Mouse (Mus musculus) cerebellum, adult 9-11 months (tissue): Measurements from ENCODE around the gene Rasa2.
"Not testable (repeated sequence)": the region's sequence is repeated elsewhere in the genome, so short reads cannot be mapped to it uniquely, and the experiment has no call there.

Experiments used
- DNase-seq: peaks from one replicate; pipeline ENCODE4 v3.0.0; 2022

Gene Rasa2

DNA sequence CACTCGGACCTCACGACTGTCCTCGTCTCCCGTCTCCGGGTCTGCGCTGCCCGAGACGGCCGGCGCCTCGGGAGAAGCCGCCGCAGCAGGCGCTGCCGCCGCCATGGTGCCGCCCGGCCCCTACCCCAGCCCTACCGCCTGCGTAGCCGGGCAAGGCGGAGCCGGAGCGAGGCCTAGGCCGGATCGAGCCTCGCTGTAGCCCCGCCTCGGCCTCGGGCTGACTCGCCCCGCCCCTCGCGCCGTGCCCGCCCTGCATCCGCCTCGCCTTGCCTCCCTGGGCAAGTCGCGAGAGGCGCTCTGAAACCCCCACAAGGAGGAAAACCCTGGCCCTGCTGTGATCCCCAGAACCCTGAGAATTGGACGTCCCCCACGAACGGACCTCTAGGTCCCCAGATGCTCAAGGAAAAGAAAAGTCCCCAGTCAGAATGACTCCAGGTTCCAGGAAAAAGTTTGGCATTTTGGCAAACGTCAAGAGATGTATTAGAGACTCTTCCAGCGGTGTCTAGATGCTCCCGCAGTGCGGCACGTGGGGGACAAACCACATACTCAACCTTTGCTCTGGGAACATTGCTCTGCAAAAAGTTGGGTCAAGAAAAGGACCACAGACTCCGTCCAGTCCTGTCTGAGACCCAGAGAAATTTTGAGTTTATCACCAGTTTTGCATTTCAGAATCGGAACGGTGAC is at the start of gene Rasa2:
TSS of gene Rasa2 (minus strand) at position 229 of the 684 bp plus-strand sequence.
- peak; percentile 90 for DNase-seq

DNA sequence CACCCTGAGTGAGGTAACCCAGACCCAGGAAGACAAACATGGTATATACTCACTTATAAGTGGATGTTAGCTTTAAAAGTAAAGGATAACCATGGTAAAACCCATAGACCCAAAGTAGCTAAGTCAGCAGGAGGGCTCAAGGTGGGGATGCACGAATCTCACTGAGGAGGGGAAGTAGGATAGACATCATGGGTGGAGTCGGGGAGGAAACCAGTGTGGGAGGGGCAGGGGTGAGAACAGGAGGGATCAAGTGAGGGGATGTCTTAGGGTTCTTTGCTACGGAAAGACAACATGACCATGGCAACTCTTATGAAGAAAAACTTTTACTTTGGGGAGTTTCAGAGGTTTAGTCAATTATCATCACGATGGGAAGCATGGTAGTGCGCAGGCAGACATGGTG is 47.2 kb upstream of the Rasa2 start:
- DNase-seq, result no peak

DNA sequence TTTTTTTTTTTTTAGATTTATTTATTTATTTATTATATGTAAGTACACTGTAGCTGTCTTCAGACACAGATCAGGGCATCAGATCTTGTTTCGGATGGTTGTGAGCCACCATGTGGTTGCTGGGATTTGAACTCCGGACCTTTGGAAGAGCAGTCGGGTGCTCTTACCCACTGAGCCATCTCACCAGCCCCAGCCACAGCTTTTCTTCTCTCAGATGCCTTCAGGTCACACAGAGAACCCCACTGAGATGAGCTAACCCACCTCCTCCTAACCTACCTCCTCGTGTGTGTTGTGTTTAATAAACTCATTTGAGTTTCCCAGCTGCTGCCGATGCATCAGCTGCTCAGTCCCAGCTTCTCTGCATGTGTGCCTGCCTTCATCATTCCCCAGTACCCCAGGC is 46.3 kb upstream of the Rasa2 start:
- not testable (repeated sequence) for DNase-seq

DNA sequence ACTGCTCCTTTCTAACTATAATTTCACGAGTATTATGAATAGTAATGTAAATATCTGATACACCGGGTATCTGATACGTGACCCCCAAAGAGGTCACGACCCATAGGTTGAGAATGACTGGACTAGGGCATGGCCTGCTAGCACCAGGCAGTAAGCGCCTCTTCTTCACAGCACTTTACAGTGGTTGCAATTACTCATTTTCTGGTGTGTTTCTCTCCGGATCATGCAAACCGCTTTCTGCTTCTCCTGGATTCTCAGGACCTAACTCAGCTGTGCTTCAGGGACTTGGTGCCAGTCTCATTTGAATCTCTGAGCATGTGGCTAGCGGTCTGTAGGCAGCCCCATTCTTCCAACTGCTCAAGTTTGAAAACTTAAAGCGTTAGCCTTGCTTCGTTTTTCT is 45.3 kb upstream of the Rasa2 start:
- DNase-seq, result no peak

DNA sequence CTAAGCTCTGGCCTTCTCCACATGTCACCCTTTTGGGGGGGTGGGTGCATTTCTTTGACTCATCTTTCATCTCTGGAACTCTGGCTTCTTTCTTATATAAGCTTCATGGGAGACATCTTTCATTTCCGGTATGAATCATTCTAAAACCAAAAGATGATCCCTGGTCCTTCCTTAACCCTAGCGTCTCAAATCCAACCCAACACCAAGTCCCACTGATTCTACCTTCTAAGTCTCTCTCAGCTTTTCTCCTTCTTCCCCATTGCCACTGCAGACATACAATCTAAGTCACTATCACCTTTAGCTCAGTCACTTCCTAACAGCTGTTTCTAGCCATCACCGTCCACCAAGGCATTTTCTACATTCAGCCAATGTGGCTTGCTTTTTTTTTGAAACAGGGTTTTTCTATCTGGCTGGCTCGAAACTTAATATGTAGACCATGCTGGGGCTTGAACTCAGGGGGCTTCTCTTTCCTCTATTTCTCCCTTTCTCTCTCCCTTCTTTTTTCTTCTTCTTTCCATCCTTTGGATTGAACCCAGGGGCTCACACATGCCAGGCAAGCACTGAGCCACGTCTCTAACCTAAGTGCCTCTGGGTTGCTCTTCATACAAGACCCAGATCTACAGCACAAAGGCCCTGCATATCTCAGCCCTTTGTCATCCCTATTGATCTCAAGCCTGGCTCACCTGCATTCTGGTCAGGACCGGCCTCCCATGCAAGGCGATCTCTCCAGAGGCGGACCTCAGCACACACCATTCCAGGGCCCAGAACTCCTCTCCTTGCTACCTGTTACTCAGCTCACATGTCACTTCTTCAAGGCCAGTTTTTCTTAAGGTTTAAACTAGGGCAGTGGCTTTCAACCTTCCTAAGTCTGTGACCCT is 44.6 kb upstream of the Rasa2 start:
- no peak for DNase-seq

DNA sequence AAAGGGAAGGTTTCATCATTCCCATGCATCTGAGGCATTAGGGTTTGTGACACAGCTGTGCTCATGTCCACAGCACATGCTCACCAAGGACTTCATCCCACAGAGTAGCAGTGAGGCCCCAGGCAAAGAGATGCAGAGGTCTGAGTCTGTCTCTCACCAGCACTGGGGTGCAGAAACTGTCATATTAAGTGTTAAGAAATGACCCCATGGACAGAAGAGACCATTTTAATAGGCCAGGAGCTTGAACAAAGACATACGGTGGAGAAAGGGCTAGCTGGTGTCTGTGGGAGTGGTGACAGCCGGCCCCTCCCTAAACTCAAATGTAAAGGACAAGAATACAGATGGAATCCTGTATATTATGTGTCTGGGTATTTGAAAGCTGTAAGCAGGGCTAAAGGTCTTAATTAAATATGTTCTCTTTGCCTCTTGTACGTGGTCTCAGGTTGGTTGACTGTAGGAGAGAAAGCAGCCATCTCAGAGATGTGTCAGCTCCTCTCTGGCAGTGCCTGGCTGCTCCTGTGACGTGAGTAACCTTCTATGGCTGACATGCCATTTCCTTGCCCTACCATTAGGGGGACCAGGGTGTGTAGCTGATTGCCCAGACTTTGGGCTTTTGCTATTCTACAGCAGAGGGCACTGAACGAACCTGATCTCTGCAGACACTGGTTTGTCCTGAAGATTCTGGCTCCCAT is 43.8 kb upstream of the Rasa2 start:
- DNase-seq, result peak; percentile 70

DNA sequence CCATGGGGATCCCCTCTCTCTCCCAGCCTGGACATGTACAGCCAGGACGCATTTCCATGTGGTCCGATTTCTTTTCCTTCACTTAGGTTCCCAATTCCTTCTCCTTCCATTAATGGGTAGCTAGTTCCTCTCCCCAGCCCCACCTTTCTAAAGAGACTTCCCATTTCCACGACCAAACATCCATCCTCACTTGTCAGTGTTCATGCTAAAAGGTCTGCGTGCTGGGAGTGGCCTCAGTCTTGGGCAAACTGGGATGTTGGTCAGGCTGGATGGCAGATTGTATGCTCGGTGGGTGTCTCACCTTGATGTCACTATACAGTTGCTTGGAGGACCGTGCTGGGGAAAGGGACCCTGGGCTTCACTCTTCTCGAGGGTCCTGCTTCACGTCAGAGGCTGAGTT is 42.9 kb upstream of the Rasa2 start:
- no peak for DNase-seq

DNA sequence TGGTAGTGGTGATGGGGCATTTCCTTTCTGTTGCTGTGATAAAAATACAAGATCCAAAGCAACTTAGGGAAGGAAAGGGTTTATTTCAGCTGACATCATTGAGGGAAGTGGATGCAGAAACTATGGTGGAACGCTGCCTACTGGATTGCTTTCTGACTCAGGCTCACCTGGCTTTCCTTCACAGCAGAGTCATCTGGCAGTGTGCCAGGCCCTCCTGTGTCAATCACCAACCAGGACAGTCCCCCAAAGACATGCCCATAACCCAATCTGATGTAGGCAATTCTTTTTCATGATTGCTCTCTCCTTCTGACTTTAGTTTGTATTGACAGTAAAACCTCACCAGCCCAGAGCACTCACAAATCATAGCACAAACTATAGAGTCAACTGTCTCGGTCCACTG is 41.0 kb upstream of the Rasa2 start:
- no peak for DNase-seq

DNA sequence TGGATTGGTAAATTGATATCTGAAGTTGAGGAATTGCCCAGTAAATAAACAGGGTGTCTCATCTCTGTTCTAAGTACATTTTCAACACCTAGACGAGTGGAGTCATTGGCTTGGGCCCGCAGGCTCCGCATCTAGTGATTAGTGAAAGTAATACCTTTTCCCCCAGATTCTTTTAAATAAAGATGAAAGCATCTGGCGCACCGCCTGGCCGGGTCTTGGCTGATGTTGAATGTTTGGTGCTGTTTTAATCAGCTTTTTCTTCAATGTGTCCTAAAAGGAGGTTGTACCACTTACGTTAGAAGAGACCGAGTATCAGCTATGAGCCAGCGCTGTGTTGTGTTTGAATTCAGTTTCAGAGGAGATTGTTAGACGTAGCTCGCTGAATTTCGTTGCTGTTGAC is 39.8 kb upstream of the Rasa2 start:
- no peak for DNase-seq

DNA sequence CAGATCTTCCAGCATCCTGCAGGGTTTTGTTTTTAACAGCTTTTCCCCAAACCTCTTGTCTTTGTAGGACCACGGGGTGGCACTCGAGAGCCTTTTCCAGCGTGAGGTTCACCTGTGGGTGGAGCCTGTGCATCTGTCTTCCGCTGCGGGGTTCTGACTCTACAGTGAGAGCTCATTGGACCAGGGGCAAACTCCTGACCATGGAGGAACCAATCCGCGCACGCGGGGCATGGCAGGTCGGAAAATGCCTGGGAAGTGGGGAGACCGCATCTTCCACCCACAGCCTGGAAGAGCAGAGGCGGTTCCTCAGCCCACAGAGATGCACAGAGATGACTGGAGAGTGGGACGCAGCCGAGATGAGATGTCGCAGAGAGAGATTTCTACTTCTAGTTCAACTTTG is 38.5 kb upstream of the Rasa2 start:
- peak; percentile 97 for DNase-seq

DNA sequence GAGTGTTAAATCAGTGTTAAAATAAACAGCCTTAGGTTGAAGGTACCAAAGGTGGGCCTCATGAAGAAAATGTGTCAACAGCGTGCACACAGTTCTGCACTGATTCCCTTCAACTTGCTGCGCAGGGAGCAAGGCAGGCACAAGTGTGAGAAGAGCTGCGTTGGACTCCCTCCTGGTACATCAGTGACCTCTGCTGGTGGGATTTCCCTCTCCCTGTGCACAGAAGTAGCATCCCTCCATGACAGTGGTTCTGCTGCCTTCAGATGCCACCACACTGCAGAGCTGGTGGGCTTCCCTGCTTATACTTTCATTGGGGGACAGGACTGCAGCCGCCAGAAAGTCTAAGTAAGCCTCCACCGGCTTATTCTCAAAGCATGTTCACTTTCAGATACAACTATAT is 37.2 kb upstream of the Rasa2 start:
- peak; percentile 71 for DNase-seq

DNA sequence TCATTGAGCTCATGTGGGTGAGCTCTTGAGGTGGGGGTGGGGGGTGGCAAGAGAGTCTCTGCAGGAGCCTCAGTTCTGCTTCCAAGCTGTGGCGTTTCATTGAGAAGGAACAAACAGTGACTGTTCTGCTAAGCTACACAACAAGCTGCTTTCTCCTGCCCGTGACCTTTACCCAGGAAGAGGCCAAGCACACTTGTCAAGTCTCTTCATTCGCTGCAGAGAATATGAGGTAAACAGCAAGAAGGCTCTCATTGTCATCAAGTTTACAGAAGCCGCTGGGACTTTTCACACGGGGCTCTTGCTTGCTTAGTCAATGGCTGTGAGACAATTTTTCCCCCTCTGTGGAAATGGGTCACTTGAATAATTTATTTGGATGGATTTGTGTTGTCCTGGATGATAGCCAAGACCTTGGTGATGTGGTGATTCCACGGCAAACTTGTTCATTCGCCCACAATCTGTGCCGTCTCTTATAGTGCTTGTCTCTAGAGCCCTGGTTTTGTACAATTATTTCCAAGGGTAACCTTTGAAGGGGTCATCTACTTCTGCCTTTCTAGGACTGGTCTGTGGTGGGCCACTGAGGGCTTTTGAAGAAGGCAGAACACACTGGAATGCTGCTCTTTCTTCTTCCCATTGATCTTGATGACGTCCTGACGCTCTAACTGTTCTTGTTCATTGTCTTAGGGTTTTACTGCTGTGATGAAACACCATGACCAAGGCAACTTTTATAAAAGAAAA is 29.3 kb upstream of the Rasa2 start:
- no peak for DNase-seq

DNA sequence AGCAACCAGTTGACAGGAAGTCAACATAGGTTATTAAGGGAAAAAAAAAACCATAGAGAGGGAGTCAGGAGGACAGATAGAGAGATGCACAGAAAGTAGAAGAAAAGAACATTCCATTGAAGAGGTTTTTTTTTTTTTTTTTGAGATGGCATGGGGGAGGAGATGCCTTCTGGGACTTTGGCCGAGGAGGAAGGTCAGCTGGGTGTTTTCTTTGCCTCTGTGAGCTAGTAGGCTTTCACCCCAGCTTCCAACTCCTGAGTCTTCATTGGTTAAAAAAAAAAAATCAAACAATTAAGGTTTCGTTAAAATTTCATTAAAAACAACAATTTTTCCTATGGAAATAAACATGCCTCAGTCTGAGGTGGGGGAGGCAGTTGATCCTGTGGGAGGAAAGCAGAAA is 28.4 kb upstream of the Rasa2 start:
- no peak for DNase-seq

DNA sequence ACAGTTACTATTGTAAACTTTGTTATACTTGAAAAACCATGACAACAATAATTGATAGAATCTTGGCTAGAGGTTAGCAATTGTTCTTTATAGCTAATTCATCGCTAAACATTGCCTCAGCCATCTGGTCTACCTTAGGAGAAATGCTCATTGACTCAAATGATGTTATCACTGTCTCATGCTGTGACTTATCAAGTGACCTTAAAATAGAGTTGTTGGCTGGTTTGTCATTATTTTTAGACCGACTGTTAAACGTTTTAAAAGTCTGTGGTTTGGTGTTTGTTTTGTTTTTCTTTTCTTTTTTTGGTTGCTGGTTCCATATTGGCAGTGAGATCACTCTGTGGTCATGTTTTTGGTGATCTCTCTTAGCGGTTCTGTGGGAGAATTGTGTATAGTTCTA is 22.1 kb upstream of the Rasa2 start:
- no peak for DNase-seq

DNA sequence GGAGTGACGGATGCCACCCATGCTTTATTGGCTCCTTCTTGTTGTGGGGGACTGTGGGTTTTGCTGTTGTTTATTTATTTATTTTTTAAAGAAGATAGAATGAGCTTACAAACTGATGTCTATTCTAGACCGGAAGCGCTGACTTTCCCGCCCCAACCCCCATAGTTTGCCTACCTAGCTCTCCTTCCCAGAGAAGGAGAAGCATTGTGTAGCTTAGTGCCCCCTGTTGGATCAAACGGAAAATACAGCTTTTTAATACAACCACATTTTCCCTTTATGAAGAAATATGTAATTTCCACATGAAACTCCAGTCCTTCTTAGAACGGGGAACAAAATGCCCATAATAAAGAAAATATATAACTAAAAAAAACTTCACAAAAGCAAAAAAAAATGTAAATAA is 21.3 kb upstream of the Rasa2 start:
- no peak for DNase-seq

DNA sequence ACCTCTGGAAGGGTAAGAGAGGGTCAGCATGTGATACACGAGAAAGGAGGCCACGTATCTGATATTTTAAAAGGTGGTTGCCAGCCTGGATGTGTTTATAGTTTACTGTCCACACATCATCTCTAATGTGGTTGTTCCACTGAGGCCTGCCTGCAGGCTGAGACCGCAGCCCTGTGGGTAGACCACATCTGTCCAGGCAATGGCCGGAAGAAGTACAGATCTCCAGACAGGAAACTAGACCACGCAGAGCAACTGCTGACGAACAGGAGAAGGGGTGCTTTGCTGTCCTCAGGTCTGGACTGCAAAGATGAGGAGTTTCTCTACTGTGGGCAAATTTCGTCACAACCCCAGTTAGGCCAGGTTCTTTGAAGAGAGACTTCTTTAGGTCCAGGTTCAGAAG is 19.4 kb upstream of the Rasa2 start:
- DNase-seq, result no peak

DNA sequence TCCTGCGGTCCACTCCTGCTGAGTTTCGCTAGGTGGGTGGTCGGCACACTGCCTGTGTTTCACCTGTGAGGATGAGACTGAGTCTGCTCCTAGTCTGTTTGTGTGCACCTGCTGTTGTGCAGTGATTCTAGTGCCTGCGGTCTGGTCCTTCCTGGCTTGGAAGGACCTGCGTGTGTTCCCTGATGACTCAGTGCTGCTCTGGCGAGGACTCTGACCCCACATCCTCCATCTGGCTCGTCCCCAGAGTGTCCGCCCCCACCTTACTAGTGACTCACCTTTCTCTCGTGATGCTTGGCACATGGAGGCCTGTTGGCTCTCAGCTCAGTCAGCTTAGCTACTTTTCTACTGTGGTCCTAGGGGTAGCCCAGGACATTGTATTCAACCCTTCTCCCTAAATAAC is 18.5 kb upstream of the Rasa2 start:
- peak; percentile 82 for DNase-seq

DNA sequence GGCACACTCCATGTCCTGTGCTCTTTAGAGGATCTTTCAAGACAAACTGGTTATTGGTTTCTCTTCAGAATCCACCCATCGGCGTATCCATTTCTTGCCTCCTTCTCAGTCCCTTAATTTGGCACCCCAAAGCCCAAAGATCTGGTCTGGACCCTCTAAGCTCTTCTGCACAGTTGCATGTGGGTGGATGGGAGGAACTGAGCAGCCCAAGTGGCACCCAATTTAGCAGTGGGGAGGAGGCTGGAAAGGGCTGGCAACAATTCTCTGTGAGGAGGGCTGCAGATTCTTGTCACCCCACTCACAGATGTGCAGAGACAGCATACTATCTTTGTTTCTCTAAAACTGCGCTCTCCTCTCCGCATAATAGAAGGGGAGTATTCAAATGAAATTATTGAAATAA is 17.9 kb upstream of the Rasa2 start:
- DNase-seq, result no peak

DNA sequence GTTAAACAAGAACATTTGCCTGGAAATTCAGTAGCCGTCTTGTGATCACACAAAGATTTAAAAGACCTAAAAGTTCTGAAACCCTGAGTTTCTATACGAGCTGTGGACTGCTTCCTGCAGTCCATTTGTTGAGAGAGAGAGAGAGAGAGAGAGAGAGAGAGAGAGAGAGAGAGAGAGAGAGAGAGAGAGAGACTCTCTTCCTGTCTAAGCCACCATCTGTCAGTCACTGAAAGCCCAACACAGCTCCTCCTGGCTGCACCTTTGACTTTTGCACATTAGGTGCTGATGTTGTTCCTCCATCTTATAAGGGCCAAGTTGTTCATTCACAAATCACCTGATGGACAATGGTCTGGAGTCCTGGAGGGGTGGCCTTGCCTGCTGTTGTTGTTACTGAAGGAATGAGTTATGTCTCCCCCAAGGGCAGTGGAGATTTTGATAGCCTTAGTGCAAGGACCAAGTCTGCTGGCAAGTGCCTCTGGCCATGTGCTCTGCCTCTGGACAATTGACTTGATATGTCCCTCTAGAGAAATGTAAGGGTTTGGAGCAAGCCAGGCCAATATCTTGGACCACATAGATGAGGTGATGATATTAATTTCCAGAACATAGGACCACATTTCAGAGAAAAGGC is 15.4 kb upstream of the Rasa2 start:
- no peak for DNase-seq

DNA sequence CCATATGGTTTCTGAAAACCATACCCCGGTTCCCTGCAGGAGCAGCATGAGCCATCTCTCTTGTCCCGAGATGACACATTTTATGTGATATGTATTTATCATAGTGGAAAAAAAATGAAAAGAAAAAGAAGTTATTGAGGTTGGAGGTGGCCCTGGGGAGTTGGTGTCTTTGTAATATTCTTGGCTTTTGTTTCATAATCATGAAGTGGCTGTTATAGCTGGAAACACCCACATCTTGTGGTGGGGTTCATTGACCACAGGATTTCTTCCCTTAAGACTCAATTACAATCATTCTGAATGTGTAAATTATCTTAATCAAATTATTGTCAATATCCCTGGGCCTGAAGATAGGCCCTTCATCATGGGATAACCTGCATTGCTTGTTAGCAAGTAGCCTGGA is 13.4 kb upstream of the Rasa2 start:
- no peak for DNase-seq

DNA sequence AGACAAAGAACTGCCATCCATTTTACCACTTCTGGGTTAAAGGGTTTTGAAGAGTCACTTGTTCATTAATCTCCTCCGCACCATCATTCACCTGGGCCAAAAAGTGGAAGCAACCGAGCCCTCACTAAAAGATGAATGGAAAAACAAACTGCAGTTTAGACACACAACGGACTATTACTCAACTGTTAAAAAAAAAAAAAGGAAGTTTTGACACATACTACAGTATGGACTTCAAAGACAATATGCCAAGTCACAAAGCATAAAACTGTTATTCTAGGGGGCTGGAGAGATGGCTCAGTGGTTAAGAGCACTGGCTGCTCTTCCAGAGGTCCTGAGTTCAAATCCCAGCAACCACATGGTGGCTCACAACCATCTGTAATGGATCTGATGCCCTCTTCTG is 12.6 kb upstream of the Rasa2 start:
- DNase-seq, result not testable (repeated sequence)

DNA sequence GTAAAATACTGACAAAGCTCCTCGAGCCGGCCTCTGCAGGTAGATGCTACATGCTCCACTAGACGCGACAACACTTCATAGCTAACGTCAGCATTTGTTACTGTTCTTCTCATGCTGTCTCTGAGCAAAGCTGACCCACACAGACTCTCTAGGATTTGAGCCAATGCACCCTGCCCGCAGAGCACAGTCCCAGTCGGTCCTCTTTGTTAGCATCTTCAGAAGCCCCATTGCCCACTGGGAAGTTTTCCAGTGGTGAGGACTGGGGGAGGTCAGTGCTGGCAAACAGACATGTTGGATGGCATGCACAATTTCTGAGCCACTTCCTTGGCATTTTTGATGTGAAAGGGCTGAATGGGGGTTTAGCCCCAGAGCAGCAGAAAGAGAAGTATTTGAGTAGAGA is 8.0 kb upstream of the Rasa2 start:
- DNase-seq, result peak; percentile 35

DNA sequence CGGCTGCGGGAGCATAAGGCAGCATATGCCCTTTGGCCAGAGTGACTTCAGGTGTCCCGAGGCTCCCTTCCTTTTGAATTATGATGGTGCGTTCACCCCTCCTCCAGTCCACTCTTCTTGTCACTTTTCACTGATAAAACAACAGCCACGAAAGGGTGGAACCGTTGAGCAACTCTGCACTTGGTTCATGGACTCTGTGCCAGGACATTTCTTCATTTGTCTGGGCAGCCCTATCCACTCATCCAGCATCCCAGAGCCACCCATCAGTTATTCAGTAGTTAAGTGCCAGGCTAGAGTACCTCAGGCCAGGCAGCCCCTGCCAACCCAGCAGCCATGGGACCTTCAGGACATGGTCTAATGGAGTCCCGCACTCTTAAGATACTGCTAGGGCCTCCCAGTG is 7.1 kb upstream of the Rasa2 start:
- no peak for DNase-seq
